Comparison of ENCODE assay signal across 8 mouse cellular contexts in the genomic region with DNA sequence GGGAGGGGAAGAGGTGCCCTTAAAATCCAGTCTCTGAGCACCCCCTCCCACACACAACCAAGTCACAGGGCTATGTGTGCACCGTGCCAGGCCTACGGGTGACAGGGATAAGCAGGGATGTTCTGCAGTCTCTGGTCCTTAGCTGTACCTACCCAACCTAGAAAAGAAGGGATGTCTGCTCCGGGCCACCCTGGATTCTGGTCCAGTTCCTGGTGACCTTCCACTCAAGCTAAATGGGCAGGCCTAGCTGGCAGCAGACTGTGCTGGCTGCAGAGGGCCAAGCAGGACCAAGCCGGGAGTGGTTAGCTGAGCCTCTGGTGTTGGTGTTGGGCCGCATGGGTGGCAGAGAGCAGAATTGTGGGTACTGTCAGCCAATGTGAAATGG. TPM values are rescaled to one million over a fixed set of nuclear protein-coding genes. Genes with fewer than 3 reads are reported as not detected.
DNase-seq lines count a peak whose midpoint lies in the region; ATAC-seq lines count a peak whose summit lies in the region.

No protein-coding gene starts in this region.

- peak overlapping the region; percentile 73 for H3K4me3 ChIP-seq in heart, embryonic 10.5 days
- peak overlapping the region; percentile 75 for H3K4me3 ChIP-seq in hindbrain, embryonic 16.5 days (ENCODE audit: low read length)
- H3K4me3 ChIP-seq in midbrain, embryonic 15.5 days: peak overlapping the region; percentile 83

- H3K4me1 ChIP-seq in heart, embryonic 10.5 days: peaks cover 13% of the 10 kb centered on the region
- H3K4me1 ChIP-seq in hindbrain, embryonic 16.5 days (ENCODE audit: control insufficient read depth, insufficient read depth, low read depth, low read length): peaks cover 17% of the 10 kb centered on the region
- peaks cover 46% of the 10 kb centered on the region for H3K4me1 ChIP-seq in midbrain, embryonic 15.5 days

- peak overlapping the region; percentile 80 for H3K4me2 ChIP-seq in hindbrain, embryonic 16.5 days (ENCODE audit: low read length)
- peak overlapping the region; percentile 73 for H3K4me2 ChIP-seq in midbrain, embryonic 15.5 days

- DNase-seq in heart, embryonic 10.5 days (ENCODE audit: low spot score): no peak
- DNase-seq in heart, postnatal 10 days: no peak
- DNase-seq in right cerebral cortex, postnatal 4 days: peak; percentile 34
- DNase-seq in right cerebral cortex, postnatal 10 days (ENCODE audit: low spot score in 2 of 2): no peak
- no peak for DNase-seq in embryo, embryonic 10.5 days (ENCODE audit: low spot score)

- intact Hi-C loops in heart, postnatal 10 days (cut with DNase I): no loop called here

- peaks cover 87% of the 10 kb centered on the region for H3K27me3 ChIP-seq in heart, embryonic 10.5 days (ENCODE audit: insufficient read depth, poor library complexity, severe bottlenecking)
- 0 out of 2 replicates have a peak, but pooled peaks cover 2% of the 10 kb centered on the region for H3K27me3 ChIP-seq in hindbrain, embryonic 16.5 days (replicated peaks; ENCODE audit: control insufficient read depth, insufficient read depth, low read length)
- no peaks in the 10 kb centered on the region for H3K27me3 ChIP-seq in midbrain, embryonic 15.5 days (replicated peaks)

- WGBS in heart, embryonic 10.5 days: 42% methylated on average over 5 of the region's 5 CpGs
- 17% methylated on average over 5 of the region's 5 CpGs for WGBS in hindbrain, embryonic 16.5 days
- 9% methylated on average over 5 of the region's 5 CpGs for WGBS in midbrain, embryonic 15.5 days

- H3K27ac ChIP-seq in heart, embryonic 10.5 days: peak overlapping the region; percentile 56; the same call in 1 of the 2 replicates
- H3K27ac ChIP-seq in hindbrain, embryonic 16.5 days (ENCODE audit: low read depth, low read length): peak overlapping the region; percentile 82
- H3K27ac ChIP-seq in midbrain, embryonic 15.5 days: peak overlapping the region; percentile 90

- H3K9me3 ChIP-seq in heart, embryonic 10.5 days: no peaks in the 10 kb centered on the region
- H3K9me3 ChIP-seq in hindbrain, embryonic 16.5 days (ENCODE audit: control insufficient read depth, low read length): no peaks in the 10 kb centered on the region
- H3K9me3 ChIP-seq in midbrain, embryonic 15.5 days: no peaks in the 10 kb centered on the region

- ATAC-seq in hindbrain, embryonic 16.5 days: peak; percentile 43; the same call in 1 of the 2 replicates
- ATAC-seq in midbrain, embryonic 15.5 days (replicated peaks): peak; percentile 56
- no peak for ATAC-seq in activated CD4-positive, CD25-positive, alpha-beta regulatory T cell, adult 4 months

- H3K9ac ChIP-seq in hindbrain, embryonic 16.5 days (ENCODE audit: low read depth, low read length): peak overlapping the region; percentile 87
- H3K9ac ChIP-seq in midbrain, embryonic 15.5 days: peak overlapping the region; percentile 87

- H3K36me3 ChIP-seq in heart, embryonic 10.5 days: no peaks in the 10 kb centered on the region
- H3K36me3 ChIP-seq in hindbrain, embryonic 16.5 days (ENCODE audit: control insufficient read depth, insufficient read depth, low read length): no peaks in the 10 kb centered on the region
- no peaks in the 10 kb centered on the region for H3K36me3 ChIP-seq in midbrain, embryonic 15.5 days (replicated peaks)

RNA-seq across cellular contexts. Expression of a gene that starts 0.6 kb away (rescaled TPM):
- polyA plus RNA-seq in heart, embryonic 10.5 days (2016; fragmentation: Nextera tagmentation; extraction: Ambion mirVana): 1.2 and 3.5 TPM in 2 replicates
- total RNA-seq in heart, postnatal 10 days (2021): under 1 TPM; 0.07 to 0.38 TPM
- polyA plus RNA-seq in hindbrain, embryonic 16.5 days (2015; fragmentation: Nextera tagmentation; extraction: Ambion mirVana): 20.0 and 27.8 TPM in 2 replicates
- 29.5 and 32.9 TPM in 2 replicates for polyA plus RNA-seq in midbrain, embryonic 15.5 days (2015; fragmentation: Nextera tagmentation; extraction: Ambion mirVana)
- polyA plus RNA-seq in activated CD4-positive, CD25-positive, alpha-beta regulatory T cell, adult 4 months (2017; shearing (Covaris generic)): 10 to 100 TPM; 11.0 to 11.5 TPM
